In the genomic region with DNA sequence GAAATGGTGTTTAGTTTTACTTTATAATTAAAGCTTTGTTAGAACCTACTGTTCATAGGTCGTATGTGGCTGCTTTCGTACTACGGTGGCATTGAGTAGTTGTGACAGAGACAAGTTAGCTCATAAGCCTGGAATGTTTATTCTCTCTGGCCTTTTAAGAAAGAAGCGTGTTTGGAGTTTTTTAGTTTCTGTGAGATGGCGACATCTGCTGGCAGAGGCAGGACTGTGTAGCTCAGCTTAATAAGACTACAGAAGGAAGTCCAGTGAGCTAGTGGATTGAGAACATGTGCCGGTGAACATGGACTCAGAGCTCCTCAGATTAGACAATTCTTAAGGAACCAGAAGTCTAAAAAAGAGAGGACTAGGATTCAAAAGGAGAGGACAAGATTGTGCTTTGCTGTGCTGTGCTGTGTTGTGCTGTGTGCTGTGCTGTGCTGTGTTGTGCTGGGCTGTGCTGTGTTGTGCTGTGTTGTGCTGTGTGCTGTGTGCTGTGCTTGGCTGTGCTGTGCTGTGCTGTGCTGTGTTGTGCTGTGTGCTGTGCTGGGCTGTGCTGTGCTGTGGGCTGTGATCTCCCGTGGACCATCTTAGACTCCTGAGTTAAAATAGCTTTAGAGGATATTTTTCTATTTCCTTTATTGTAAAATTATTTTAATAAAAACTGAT, we compare ENCODE assay signal across 8 mouse cellular contexts. TPM values are rescaled to one million over a fixed set of nuclear protein-coding genes. Genes with fewer than 3 reads are reported as not detected.
DNase-seq lines count a peak whose midpoint lies in the region; ATAC-seq and TF ChIP-seq lines count a peak whose summit lies in the region.

No protein-coding gene starts in this region.

- H3K27me3 ChIP-seq in forebrain, embryonic 16.5 days (replicated peaks; ENCODE audit: control insufficient read depth, insufficient read depth, low read length): no peaks in the 10 kb centered on the region
- H3K27me3 ChIP-seq in liver, postnatal 0 days (ENCODE audit: insufficient read depth, low read length): no peaks in the 10 kb centered on the region
- no peaks in the 10 kb centered on the region for H3K27me3 ChIP-seq in neural tube, embryonic 15.5 days (replicated peaks)

- peak; percentile 86 for TF ChIP-seq CTCF in liver, postnatal 0 days (IDR thresholded peaks at IDR 0.05; ENCODE audit: low read depth)

- 16% methylated on average over 7 of the region's 7 CpGs for WGBS in forebrain, embryonic 16.5 days
- 13% methylated on average over 7 of the region's 7 CpGs for WGBS in large intestine, adult 2 months
- WGBS in liver, postnatal 0 days (ENCODE audit: insufficient replicate concordance): 21% methylated on average over 7 of the region's 7 CpGs
- WGBS in neural tube, embryonic 15.5 days: 29% methylated on average over 7 of the region's 7 CpGs

- H3K4me2 ChIP-seq in forebrain, embryonic 16.5 days (ENCODE audit: low read length): no peak overlapping the region
- no peak overlapping the region for H3K4me2 ChIP-seq in liver, postnatal 0 days (ENCODE audit: low read depth, low read length)
- no peak overlapping the region for H3K4me2 ChIP-seq in neural tube, embryonic 15.5 days

- intact Hi-C loops in heart, postnatal 25 days (cut with DNase I): loop anchor here (1.0 to 5.0 kb wide), 3 partner anchors 33 to 508 kb away; no protein-coding TSS in a partner anchor

- H3K9ac ChIP-seq in forebrain, embryonic 16.5 days (replicated peaks; ENCODE audit: low read depth, low read length): no peak overlapping the region
- H3K9ac ChIP-seq in liver, postnatal 0 days (replicated peaks): no peak overlapping the region
- H3K9ac ChIP-seq in neural tube, embryonic 15.5 days (replicated peaks): no peak overlapping the region

- no peaks in the 10 kb centered on the region for H3K9me3 ChIP-seq in forebrain, embryonic 16.5 days (ENCODE audit: control insufficient read depth, low read length)
- no peaks in the 10 kb centered on the region for H3K9me3 ChIP-seq in liver, postnatal 0 days (ENCODE audit: low read length)
- no peaks in the 10 kb centered on the region for H3K9me3 ChIP-seq in neural tube, embryonic 15.5 days (replicated peaks)

- no peak overlapping the region for H3K4me3 ChIP-seq in forebrain, embryonic 16.5 days (replicated peaks; ENCODE audit: low read length)
- no peak overlapping the region for H3K4me3 ChIP-seq in liver, postnatal 0 days (ENCODE audit: low read depth, low read length)
- no peak overlapping the region for H3K4me3 ChIP-seq in neural tube, embryonic 15.5 days (replicated peaks)

- H3K36me3 ChIP-seq in forebrain, embryonic 16.5 days (ENCODE audit: control insufficient read depth, insufficient read depth): no peaks in the 10 kb centered on the region
- peaks cover 5% of the 10 kb centered on the region; the same call in 1 of the 2 replicates for H3K36me3 ChIP-seq in liver, postnatal 0 days (replicated peaks; ENCODE audit: insufficient read depth, low read length)
- no peaks in the 10 kb centered on the region; the same call in 1 of the 2 replicates for H3K36me3 ChIP-seq in neural tube, embryonic 15.5 days

- DNase-seq in ES-CJ7 (ENCODE audit: low read depth, low spot score): peak; percentile 69
- DNase-seq in cerebellum, adult 11 months: peak; percentile 47
- DNase-seq in heart, postnatal 25 days (ENCODE audit: low spot score): peak; percentile 27
- DNase-seq in large intestine, adult 2 months (ENCODE audit: low read depth, low spot score): peak; percentile 59
- peak; percentile 74 for DNase-seq in liver, postnatal 0 days
- DNase-seq in thymus, adult 18-20 months: peak; percentile 6

- H3K4me1 ChIP-seq in forebrain, embryonic 16.5 days (replicated peaks; ENCODE audit: control insufficient read depth, insufficient read depth, low read length): no peaks in the 10 kb centered on the region
- H3K4me1 ChIP-seq in liver, postnatal 0 days (ENCODE audit: insufficient read depth): no peaks in the 10 kb centered on the region
- no peaks in the 10 kb centered on the region for H3K4me1 ChIP-seq in neural tube, embryonic 15.5 days

- ATAC-seq in forebrain, embryonic 16.5 days: peak; percentile 88
- ATAC-seq in liver, postnatal 0 days: peak; percentile 89
- ATAC-seq in neural tube, embryonic 15.5 days (ENCODE audit: low FRiP score): peak; percentile 74

- no peak for TF ChIP-seq EP300 in liver, postnatal 0 days (IDR thresholded peaks at IDR 0.05; ENCODE audit: low read depth)

- H3K27ac ChIP-seq in forebrain, embryonic 16.5 days (ENCODE audit: low read length): no peak overlapping the region
- H3K27ac ChIP-seq in liver, postnatal 0 days (ENCODE audit: low read depth): no peak overlapping the region
- no peak overlapping the region for H3K27ac ChIP-seq in neural tube, embryonic 15.5 days (replicated peaks)

RNA-seq across cellular contexts. Expression of a gene that starts 9.9 kb away (rescaled TPM):
- polyA plus RNA-seq in forebrain, embryonic 16.5 days (2015; fragmentation: Nextera tagmentation; extraction: Ambion mirVana): 5.2 and 5.6 TPM in 2 replicates
- 1 to 10 TPM; 1.9 to 2.6 TPM for total RNA-seq in heart, postnatal 25 days (2021)
- 1.7 and 2.1 TPM in 2 replicates for polyA plus RNA-seq in large intestine, adult 2 months (2012; rRNA removed)
- 1.2 and 1.3 TPM in 2 replicates for polyA plus RNA-seq in liver, postnatal 0 days (2015; fragmentation: Nextera tagmentation; extraction: Ambion mirVana)
- 2.9 and 3.9 TPM in 2 replicates for polyA plus RNA-seq in neural tube, embryonic 15.5 days (2015; fragmentation: Nextera tagmentation; extraction: Ambion mirVana)

RNA-seq across cellular contexts. Expression of a gene that starts 44.7 kb away (rescaled TPM):
- polyA plus RNA-seq in forebrain, embryonic 16.5 days (2015; fragmentation: Nextera tagmentation; extraction: Ambion mirVana): 2.8 and 6.0 TPM in 2 replicates
- 10 to 100 TPM; 29.2 to 42.1 TPM for total RNA-seq in heart, postnatal 25 days (2021)
- 306 and 525 TPM in 2 replicates for polyA plus RNA-seq in large intestine, adult 2 months (2012; rRNA removed)
- polyA plus RNA-seq in liver, postnatal 0 days (2015; fragmentation: Nextera tagmentation; extraction: Ambion mirVana): 4.9 and 5.6 TPM in 2 replicates
- 4.5 and 31.5 TPM in 2 replicates for polyA plus RNA-seq in neural tube, embryonic 15.5 days (2015; fragmentation: Nextera tagmentation; extraction: Ambion mirVana)

RNA-seq across cellular contexts. Expression of a gene that starts 50.6 kb away (rescaled TPM):
- polyA plus RNA-seq in forebrain, embryonic 16.5 days (2015; fragmentation: Nextera tagmentation; extraction: Ambion mirVana): not detected in 2 replicates
- total RNA-seq in heart, postnatal 25 days (2021): not detected
- not detected in 2 replicates for polyA plus RNA-seq in large intestine, adult 2 months (2012; rRNA removed)
- not detected in 2 replicates for polyA plus RNA-seq in liver, postnatal 0 days (2015; fragmentation: Nextera tagmentation; extraction: Ambion mirVana)
- not detected in 2 replicates for polyA plus RNA-seq in neural tube, embryonic 15.5 days (2015; fragmentation: Nextera tagmentation; extraction: Ambion mirVana)

Comparison
In these comparisons a context has a peak if more than half of its experiments do, and no peak if none do; other contexts are left out.
1. DNase-seq: peak in every context shown above with its lines; median percentile 74 in liver, postnatal 0 days; 69 in ES-CJ7; 59 in large intestine, adult 2 months; 47 in cerebellum, adult 11 months; 27 in heart, postnatal 25 days; 6 in thymus, adult 18-20 months.